Mouse (Mus musculus): Measurements from ENCODE around the gene Lrrc36.

GRCm38 (mm10) chr8:105469816-105470215 lies 56.4 kb downstream of the Lrrc36 start:
- TF ChIP-seq CTCF (IDR thresholded peaks at IDR 0.05; ENCODE audit: insufficient read depth, low read length) (no peak), POLR2A (IDR thresholded peaks at IDR 0.05; ENCODE audit: borderline replicate concordance, extremely low read depth, low read depth, low read length) (no peak)

All from lung, adult 2 months (tissue).